Mouse (Mus musculus) heart, postnatal 36 days (tissue): ENCODE results near the gene Mybphl. TPM values are rescaled to one million over a fixed set of nuclear protein-coding genes. Genes with fewer than 3 reads are reported as not detected.

ENCODE experiments used
- total RNA-seq, 2 experiments: library from RNA; stranded (reverse); gene quantifications; 2 replicates each; pipeline ENCODE4 v1.2.3; 2021

Mybphl gene
- total RNA-seq, 2 experiments from 2014 or later, result 46.4 to 54.6 TPM

Other genes with a start within 250 kb of the Mybphl start
- gene Gnai3, start 218.8 kb upstream of the Mybphl start, total RNA-seq, result 10 to 100 TPM; 18.3 to 20.0 TPM
- not detected for gene Gpr61, start 210.0 kb upstream of the Mybphl start, total RNA-seq
- gene Amigo1, start 178.6 kb upstream of the Mybphl start, total RNA-seq, result 10 to 100 TPM; 15.1 to 15.5 TPM
- 1 to 10 TPM; 5.3 to 5.5 TPM for gene Cyb561d1, start 163.7 kb upstream of the Mybphl start, total RNA-seq
- 1 to 10 TPM; 2.6 to 3.2 TPM for gene Atxn7l2, start 154.0 kb upstream of the Mybphl start, total RNA-seq
- gene Sypl2, start 138.3 kb upstream of the Mybphl start, total RNA-seq, result under 1 TPM; 0.70 to 0.80 TPM
- gene Psma5, start 108.0 kb upstream of the Mybphl start, total RNA-seq, result 10 to 100 TPM; 54.3 to 55.2 TPM
- 10 to 100 TPM; 18.7 to 20.3 TPM for gene Sort1, start 80.8 kb upstream of the Mybphl start, total RNA-seq
- under 1 TPM; 0.39 to 0.68 TPM for gene Psrc1, start 18.9 kb downstream of the Mybphl start, total RNA-seq
- gene Celsr2, start 50.6 kb downstream of the Mybphl start, total RNA-seq, result 1 to 10 TPM; 6.6 to 7.4 TPM
- 10 to 100 TPM; 82.6 to 83.9 TPM for gene Sars, start 80.3 kb downstream of the Mybphl start, total RNA-seq
- not detected for gene 1700013F07Rik, start 169.2 kb downstream of the Mybphl start, total RNA-seq
- not detected for gene 5330417C22Rik, start 171.6 kb downstream of the Mybphl start, total RNA-seq
- 10 to 100 TPM; 27.0 to 29.9 TPM for gene Tmem167b, start 197.6 kb downstream of the Mybphl start, total RNA-seq
- 10 to 100 TPM; 14.8 to 17.5 TPM for gene Taf13, start 206.8 kb downstream of the Mybphl start, total RNA-seq
- gene Wdr47, start 226.4 kb downstream of the Mybphl start, total RNA-seq, result 1 to 10 TPM; 7.6 to 9.5 TPM